In genomic region chr14:121696429-121697118, GRCm38 (mm10) we compare ENCODE assay signal across 8 mouse cellular contexts.
DNase-seq lines count a peak whose midpoint lies in the region; ATAC-seq lines count a peak whose summit lies in the region.

No protein-coding gene starts in this region.

- peak overlapping the region; percentile 69 for H3K4me2 ChIP-seq in heart, embryonic 15.5 days
- H3K4me2 ChIP-seq in embryonic facial prominence, embryonic 14.5 days (ENCODE audit: low read depth, low read length): peak overlapping the region; percentile 55
- H3K4me2 ChIP-seq in limb, embryonic 15.5 days: peak overlapping the region; percentile 44

- H3K27ac ChIP-seq in heart, embryonic 15.5 days: no peak overlapping the region
- no peak overlapping the region for H3K27ac ChIP-seq in embryonic facial prominence, embryonic 14.5 days (replicated peaks; ENCODE audit: low read depth, low read length)
- no peak overlapping the region for H3K27ac ChIP-seq in limb, embryonic 15.5 days

- peak overlapping the region; percentile 48 for H3K4me3 ChIP-seq in heart, embryonic 15.5 days
- H3K4me3 ChIP-seq in embryonic facial prominence, embryonic 14.5 days (ENCODE audit: low read depth, low read length): 0 out of 2 replicates have a peak overlapping the region, but pooled peaks have one; percentile 2
- peak overlapping the region; percentile 35 for H3K4me3 ChIP-seq in limb, embryonic 15.5 days

- peaks cover 12% of the 10 kb centered on the region for H3K4me1 ChIP-seq in heart, embryonic 15.5 days (replicated peaks)
- H3K4me1 ChIP-seq in embryonic facial prominence, embryonic 14.5 days (ENCODE audit: control insufficient read depth, insufficient read depth, low read length): peaks cover 16% of the 10 kb centered on the region
- peaks cover 21% of the 10 kb centered on the region for H3K4me1 ChIP-seq in limb, embryonic 15.5 days

- no peaks in the 10 kb centered on the region for H3K9me3 ChIP-seq in heart, embryonic 15.5 days (replicated peaks)
- H3K9me3 ChIP-seq in embryonic facial prominence, embryonic 14.5 days (ENCODE audit: control insufficient read depth, low read length): no peaks in the 10 kb centered on the region
- H3K9me3 ChIP-seq in limb, embryonic 15.5 days: no peaks in the 10 kb centered on the region

- intact Hi-C loops in heart, postnatal 10 days (cut with DNase I): loop anchor here (2.0 to 5.0 kb wide), 4 partner anchors 18 to 56 kb away; no protein-coding TSS in a partner anchor

- ATAC-seq in heart, embryonic 15.5 days (replicated peaks; ENCODE audit: insufficient number of reproducible peaks, insufficient read depth, low FRiP score, low read depth): no peak
- ATAC-seq in embryonic facial prominence, embryonic 14.5 days (ENCODE audit: low read depth): no peak
- no peak for ATAC-seq in limb, embryonic 15.5 days (ENCODE audit: insufficient number of reproducible peaks, low FRiP score, low TSS enrichment, low read depth)

- no peak overlapping the region for H3K9ac ChIP-seq in heart, embryonic 15.5 days
- H3K9ac ChIP-seq in embryonic facial prominence, embryonic 14.5 days (ENCODE audit: low read depth, low read length): no peak overlapping the region
- H3K9ac ChIP-seq in limb, embryonic 15.5 days: no peak overlapping the region

- WGBS in heart, embryonic 15.5 days: 64% methylated on average over 8 of the region's 8 CpGs
- 62% methylated on average over 8 of the region's 8 CpGs for WGBS in embryonic facial prominence, embryonic 14.5 days
- WGBS in limb, embryonic 15.5 days: 42% methylated on average over 8 of the region's 8 CpGs

- no peaks in the 10 kb centered on the region for H3K36me3 ChIP-seq in heart, embryonic 15.5 days
- H3K36me3 ChIP-seq in embryonic facial prominence, embryonic 14.5 days (ENCODE audit: control insufficient read depth, insufficient read depth, low read length): no peaks in the 10 kb centered on the region
- no peaks in the 10 kb centered on the region for H3K36me3 ChIP-seq in limb, embryonic 15.5 days

- no peaks in the 10 kb centered on the region for H3K27me3 ChIP-seq in heart, embryonic 15.5 days
- no peaks in the 10 kb centered on the region for H3K27me3 ChIP-seq in embryonic facial prominence, embryonic 14.5 days (replicated peaks; ENCODE audit: control insufficient read depth, insufficient read depth, low read length)
- H3K27me3 ChIP-seq in limb, embryonic 15.5 days: 0 out of 2 replicates have a peak, but pooled peaks cover 3% of the 10 kb centered on the region

- DNase-seq in heart, postnatal 10 days: no peak
- peak; percentile 33 for DNase-seq in CD4-positive helper T cell, adult 2 months (ENCODE audit: low read depth, low spot score)
- DNase-seq in embryonic facial prominence, embryonic 14.5 days (ENCODE audit: low spot score): no peak
- no peak for DNase-seq in adrenal gland, adult 2 months
- no peak for DNase-seq in gastrocnemius, postnatal 10 days
- DNase-seq in ovary, postnatal 10 days (ENCODE audit: low spot score): no peak
